Mouse (Mus musculus): ENCODE measurements around the gene Itga1. TPM values are rescaled to one million over a fixed set of nuclear protein-coding genes. Genes with fewer than 3 reads are reported as not detected.

Gene Itga1
- polyA plus RNA-seq, 1 experiment: 3.3 TPM

- Histone ChIP-seq H3K4me3 (ENCODE audit: insufficient read depth, low read length) (peak within 1 kb of the TSS; percentile 92), H3K4me1 (ENCODE audit: control insufficient read depth, insufficient read depth, low read length) (0 out of 2 replicates have a peak, but pooled peaks cover 2% of the 10 kb centered on the region), H3K27ac (ENCODE audit: insufficient read depth, low read length) (peak within 1 kb of the TSS; percentile 16)
- TF ChIP-seq POLR2A (IDR thresholded peaks at IDR 0.05; ENCODE audit: extremely low read depth, insufficient read depth, low read length) (peak; percentile 65; the same call in 1 of the 2 replicates), CTCF (IDR thresholded peaks at IDR 0.05; ENCODE audit: extremely low read depth, insufficient read depth, low read length) (no peak)
Observed at GRCm38 (mm10) chr13:115090069-115090976, 11.4 kb downstream of the Itga1 start, which contains the start of gene Pelo. Gene Pelo (minus strand): TSS chr13:115090186.

DNA sequence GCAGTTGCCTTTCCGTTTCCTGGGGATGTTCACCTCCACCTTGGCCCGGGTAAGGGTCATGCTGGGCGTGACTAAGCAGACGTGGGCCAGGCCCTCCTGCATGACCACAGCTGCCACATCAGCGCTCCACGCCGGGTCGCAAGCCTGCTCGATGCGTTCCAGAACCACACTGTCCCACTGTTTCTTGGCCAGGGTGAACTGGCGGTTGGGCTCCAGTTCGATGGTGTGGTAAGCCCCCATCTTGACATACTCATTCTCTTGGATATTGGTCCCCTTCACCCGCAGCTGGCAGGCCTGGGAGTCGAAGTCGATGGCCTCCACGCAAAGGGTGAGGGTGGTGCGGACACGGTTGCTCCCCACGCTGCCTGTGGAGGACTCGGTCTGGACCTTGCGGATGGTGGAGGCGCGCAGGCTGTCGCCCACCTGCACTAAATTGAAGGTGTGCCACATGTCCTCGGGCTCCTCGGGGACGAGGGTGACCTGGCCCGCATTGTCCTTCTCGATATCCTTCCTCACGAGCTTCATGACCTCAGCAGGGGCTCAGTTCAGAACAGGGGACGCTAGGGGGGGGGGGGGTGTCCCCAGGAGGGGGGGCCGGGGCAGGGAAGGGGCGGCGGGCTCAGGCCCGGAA is 12.3 kb downstream of the Itga1 start:
- no peak overlapping the region for H3K27ac ChIP-seq (ENCODE audit: insufficient read depth, low read length)
- TF ChIP-seq CTCF (IDR thresholded peaks at IDR 0.05; ENCODE audit: extremely low read depth, insufficient read depth, low read length): no peak
- TF ChIP-seq POLR2A (IDR thresholded peaks at IDR 0.05; ENCODE audit: extremely low read depth, insufficient read depth, low read length): no peak
- H3K4me3 ChIP-seq (ENCODE audit: insufficient read depth, low read length): peak overlapping the region; percentile 92
- 0 out of 2 replicates have a peak, but pooled peaks cover 2% of the 10 kb centered on the region for H3K4me1 ChIP-seq (ENCODE audit: control insufficient read depth, insufficient read depth, low read length)

- Histone ChIP-seq H3K4me3 (ENCODE audit: insufficient read depth, low read length) (peak overlapping the region; percentile 92), H3K4me1 (ENCODE audit: control insufficient read depth, insufficient read depth, low read length) (0 out of 2 replicates have a peak, but pooled peaks cover 2% of the 10 kb centered on the region), H3K27ac (ENCODE audit: insufficient read depth, low read length) (no peak overlapping the region)
- no peak for TF ChIP-seq CTCF (IDR thresholded peaks at IDR 0.05; ENCODE audit: extremely low read depth, insufficient read depth, low read length)
Observed at GRCm38 (mm10) chr13:115089020-115089394, 12.8 kb downstream of the Itga1 start.

DNA sequence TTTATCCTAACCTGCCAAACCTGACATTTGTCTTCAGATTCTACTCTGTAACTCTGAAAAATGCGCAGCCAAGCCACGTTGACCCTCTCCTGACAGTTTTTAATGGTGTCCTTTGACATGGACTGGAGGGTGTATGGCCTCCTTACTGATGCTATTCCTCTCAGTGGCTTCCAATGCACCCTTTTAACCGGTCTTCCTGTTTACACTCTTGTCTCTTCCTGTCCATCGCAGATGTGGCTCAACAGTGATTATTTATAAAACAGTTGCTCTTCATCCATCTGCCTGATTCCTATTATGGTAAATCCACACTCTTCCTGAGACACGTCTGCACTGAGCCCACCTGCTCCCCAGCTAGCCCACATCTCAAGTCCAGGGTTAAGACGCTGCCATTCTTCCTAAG is 15.8 kb downstream of the Itga1 start:
- TF ChIP-seq POLR2A (IDR thresholded peaks at IDR 0.05; ENCODE audit: extremely low read depth, insufficient read depth, low read length) (no peak), CTCF (IDR thresholded peaks at IDR 0.05; ENCODE audit: extremely low read depth, insufficient read depth, low read length) (no peak)
- Histone ChIP-seq H3K4me1 (ENCODE audit: control insufficient read depth, insufficient read depth, low read length) (0 out of 2 replicates have a peak, but pooled peaks cover 2% of the 10 kb centered on the region), H3K4me3 (ENCODE audit: insufficient read depth, low read length) (no peak overlapping the region)

GRCm38 (mm10) chr13:115082339-115082738 is 19.4 kb downstream of the Itga1 start:
- Histone ChIP-seq H3K27ac (ENCODE audit: insufficient read depth, low read length) (no peak overlapping the region), H3K4me1 (ENCODE audit: control insufficient read depth, insufficient read depth, low read length) (no peaks in the 10 kb centered on the region), H3K4me3 (ENCODE audit: insufficient read depth, low read length) (no peak overlapping the region)
- TF ChIP-seq CTCF (IDR thresholded peaks at IDR 0.05; ENCODE audit: extremely low read depth, insufficient read depth, low read length): no peak
- no peak for TF ChIP-seq POLR2A (IDR thresholded peaks at IDR 0.05; ENCODE audit: extremely low read depth, insufficient read depth, low read length)

More for the DNA sequence above, 15.8 kb downstream of the Itga1 start:
- H3K27ac ChIP-seq (ENCODE audit: insufficient read depth, low read length): no peak overlapping the region

GRCm38 (mm10) chr13:115079996-115080585 is 21.7 kb downstream of the Itga1 start:
- H3K4me1 ChIP-seq (ENCODE audit: control insufficient read depth, insufficient read depth, low read length): no peaks in the 10 kb centered on the region
- TF ChIP-seq POLR2A (IDR thresholded peaks at IDR 0.05; ENCODE audit: extremely low read depth, insufficient read depth, low read length): no peak
- TF ChIP-seq CTCF (IDR thresholded peaks at IDR 0.05; ENCODE audit: extremely low read depth, insufficient read depth, low read length): no peak
- no peak overlapping the region for H3K27ac ChIP-seq (ENCODE audit: insufficient read depth, low read length)
- H3K4me3 ChIP-seq (ENCODE audit: insufficient read depth, low read length): no peak overlapping the region

GRCm38 (mm10) chr13:115078997-115079685 is 22.6 kb downstream of the Itga1 start:
- H3K27ac ChIP-seq (ENCODE audit: insufficient read depth, low read length): no peak overlapping the region
- H3K4me3 ChIP-seq (ENCODE audit: insufficient read depth, low read length): no peak overlapping the region
- H3K4me1 ChIP-seq (ENCODE audit: control insufficient read depth, insufficient read depth, low read length): no peaks in the 10 kb centered on the region
- TF ChIP-seq CTCF (IDR thresholded peaks at IDR 0.05; ENCODE audit: extremely low read depth, insufficient read depth, low read length) (no peak), POLR2A (IDR thresholded peaks at IDR 0.05; ENCODE audit: extremely low read depth, insufficient read depth, low read length) (no peak)

DNA sequence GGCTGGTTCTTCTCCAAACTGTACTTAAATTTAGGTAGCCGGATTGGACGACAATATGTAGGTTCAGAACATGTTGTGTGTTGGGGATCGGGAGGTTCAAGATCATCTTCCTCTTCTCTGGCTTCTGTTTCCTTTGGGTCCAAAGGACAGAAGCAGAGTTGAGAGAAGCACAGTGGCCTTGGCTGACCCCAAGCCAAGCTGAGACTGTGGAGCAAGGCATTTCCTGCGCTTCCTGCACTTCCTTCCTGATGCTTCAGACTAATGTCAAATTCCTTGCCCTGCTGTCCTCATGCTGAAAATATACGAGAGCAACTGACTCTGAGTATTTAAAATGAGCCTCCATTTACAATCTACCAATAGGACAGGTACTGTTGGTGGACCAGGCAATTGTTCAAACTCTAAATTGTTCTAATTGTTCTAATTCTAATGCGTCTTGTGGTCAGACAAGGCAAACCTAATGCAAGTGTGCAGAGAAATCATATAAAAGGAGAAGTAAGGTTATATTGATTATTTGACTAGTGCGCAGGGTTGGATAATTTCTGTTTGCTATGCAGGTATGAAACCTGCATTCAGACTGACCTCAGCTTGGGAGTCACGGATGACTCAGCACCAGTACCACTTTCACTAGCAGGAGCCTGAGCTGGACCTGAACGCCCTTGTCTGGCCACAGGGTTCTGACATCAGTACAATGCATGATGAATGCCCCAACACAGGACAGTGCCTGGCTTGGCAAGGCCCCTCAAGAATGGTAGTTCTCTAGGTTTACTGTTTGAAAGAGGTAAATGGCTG is 24.2 kb downstream of the Itga1 start:
- Histone ChIP-seq H3K4me3 (ENCODE audit: insufficient read depth, low read length) (no peak overlapping the region), H3K4me1 (ENCODE audit: control insufficient read depth, insufficient read depth, low read length) (no peaks in the 10 kb centered on the region), H3K27ac (ENCODE audit: insufficient read depth, low read length) (no peak overlapping the region)
- TF ChIP-seq POLR2A (IDR thresholded peaks at IDR 0.05; ENCODE audit: extremely low read depth, insufficient read depth, low read length) (no peak), CTCF (IDR thresholded peaks at IDR 0.05; ENCODE audit: extremely low read depth, insufficient read depth, low read length) (no peak)

All from cortical plate, adult 2 months (tissue).